Mouse (Mus musculus): ENCODE data around the gene Eri2.

- TF ChIP-seq CTCF (IDR thresholded peaks at IDR 0.05; ENCODE audit: low read depth, low read length) (no peak), POLR2A (IDR thresholded peaks at IDR 0.05; ENCODE audit: insufficient read depth, low read length) (no peak), EP300 (IDR thresholded peaks at IDR 0.05; ENCODE audit: insufficient read depth, low read depth, low read length) (no peak)
Measured at GRCm38 (mm10) chr7:119753696-119754095, 40.2 kb downstream of the Eri2 start.
